ENCODE assay signal across 9 mouse cellular contexts in genomic region chr2:25178285-25178972, GRCm38 (mm10). TPM values are rescaled to one million over a fixed set of nuclear protein-coding genes. Genes with fewer than 3 reads are reported as not detected.
DNase-seq lines count a peak whose midpoint lies in the region; ATAC-seq and TF ChIP-seq lines count a peak whose summit lies in the region.
"Had no signal": no experiment of that assay in that cellular context is flagged by ENCODE, and none has a peak within 500 bp of the region (broad histone marks: within the 10 kb centered on the region; RNA-seq: fewer than 3 reads in every experiment).

No protein-coding gene starts in this region.

- H3K9ac ChIP-seq in embryonic facial prominence, embryonic 14.5 days (ENCODE audit: low read depth, low read length) = 0 out of 2 replicates have a peak overlapping the region, but pooled peaks have one; percentile 28
- H3K9ac ChIP-seq in heart, embryonic 15.5 days = no peak overlapping the region
- peak overlapping the region; percentile 45; the same call in 1 of the 2 replicates for H3K9ac ChIP-seq in midbrain, embryonic 13.5 days (replicated peaks)

- H3K4me2 ChIP-seq in embryonic facial prominence, embryonic 14.5 days (ENCODE audit: low read depth, low read length) = peak overlapping the region; percentile 25
- 0 out of 2 replicates have a peak overlapping the region, but pooled peaks have one; percentile 5 for H3K4me2 ChIP-seq in heart, embryonic 15.5 days
- H3K4me2 ChIP-seq in midbrain, embryonic 13.5 days (replicated peaks) = peak overlapping the region; percentile 44

- H3K36me3 ChIP-seq in embryonic facial prominence, embryonic 14.5 days (ENCODE audit: control insufficient read depth, insufficient read depth, low read length) = no peaks in the 10 kb centered on the region
- H3K36me3 ChIP-seq in heart, embryonic 15.5 days = no peaks in the 10 kb centered on the region
- H3K36me3 ChIP-seq in midbrain, embryonic 13.5 days = no peaks in the 10 kb centered on the region

- H3K9me3 ChIP-seq in embryonic facial prominence, embryonic 14.5 days (ENCODE audit: control insufficient read depth, low read length) = no peaks in the 10 kb centered on the region
- no peaks in the 10 kb centered on the region for H3K9me3 ChIP-seq in heart, embryonic 15.5 days (replicated peaks)
- H3K9me3 ChIP-seq in midbrain, embryonic 13.5 days = no peaks in the 10 kb centered on the region

- no peak overlapping the region for H3K4me3 ChIP-seq in left cerebral cortex, adult 2 months
- no peak overlapping the region for H3K4me3 ChIP-seq in embryonic facial prominence, embryonic 14.5 days (ENCODE audit: low read depth, low read length)
- H3K4me3 ChIP-seq in heart, embryonic 15.5 days = no peak overlapping the region
- H3K4me3 ChIP-seq in midbrain, embryonic 13.5 days (replicated peaks) = peak overlapping the region; percentile 13; the same call in 1 of the 2 replicates

- peaks cover 57% of the 10 kb centered on the region for H3K27me3 ChIP-seq in embryonic facial prominence, embryonic 14.5 days (replicated peaks; ENCODE audit: control insufficient read depth, insufficient read depth, low read length)
- peaks cover 28% of the 10 kb centered on the region for H3K27me3 ChIP-seq in heart, embryonic 15.5 days
- 0 out of 2 replicates have a peak, but pooled peaks cover 4% of the 10 kb centered on the region for H3K27me3 ChIP-seq in midbrain, embryonic 13.5 days

- ATAC-seq in embryonic facial prominence, embryonic 14.5 days (ENCODE audit: low read depth) = no peak
- ATAC-seq in heart, embryonic 15.5 days (replicated peaks; ENCODE audit: insufficient number of reproducible peaks, insufficient read depth, low FRiP score, low read depth) = no peak
- ATAC-seq in midbrain, embryonic 13.5 days = no peak

- intact Hi-C loops in left cerebral cortex, adult 2 months (cut with DNase I) = no loop called here

- no peak for TF ChIP-seq CTCF in left cerebral cortex, adult 2 months (IDR thresholded peaks at IDR 0.05)

- peaks cover 20% of the 10 kb centered on the region for H3K4me1 ChIP-seq in embryonic facial prominence, embryonic 14.5 days (ENCODE audit: control insufficient read depth, insufficient read depth, low read length)
- peaks cover 60% of the 10 kb centered on the region for H3K4me1 ChIP-seq in heart, embryonic 15.5 days (replicated peaks)
- peaks cover 83% of the 10 kb centered on the region for H3K4me1 ChIP-seq in midbrain, embryonic 13.5 days (replicated peaks)

- peak overlapping the region; percentile 83 for H3K27ac ChIP-seq in left cerebral cortex, adult 2 months
- peak overlapping the region; percentile 58 for H3K27ac ChIP-seq in embryonic facial prominence, embryonic 14.5 days (replicated peaks; ENCODE audit: low read depth, low read length)
- H3K27ac ChIP-seq in heart, embryonic 15.5 days = peak overlapping the region; percentile 58
- H3K27ac ChIP-seq in midbrain, embryonic 13.5 days = peak overlapping the region; percentile 80

- WGBS in embryonic facial prominence, embryonic 14.5 days = 12% methylated on average over 10 of the region's 10 CpGs
- 30% methylated on average over 10 of the region's 10 CpGs for WGBS in heart, embryonic 15.5 days
- 14% methylated on average over 10 of the region's 10 CpGs for WGBS in midbrain, embryonic 13.5 days

- no peak for DNase-seq in left cerebral cortex, adult 2 months (ENCODE audit: extremely low spot score in 1 of 2, low spot score in 2 of 2)
- no peak for DNase-seq in left cerebral cortex, adult 18-20 months (ENCODE audit: low spot score in 2 of 2)
- DNase-seq in embryonic facial prominence, embryonic 14.5 days (ENCODE audit: low spot score) = no peak
- no peak for DNase-seq in urinary bladder, adult 2 months (ENCODE audit: low spot score)
- DNase-seq in adipocyte (ENCODE audit: low spot score) = no peak

RNA-seq across cellular contexts. Expression of gene Nrarp, which starts 2.1 kb away (rescaled TPM):
- 10 to 100 TPM; 20.2 to 21.7 TPM for total RNA-seq in left cerebral cortex, adult 2 months (2021)
- 10 to 100 TPM; 19.2 to 23.9 TPM for total RNA-seq in left cerebral cortex, adult 18-20 months (2021)
- polyA plus RNA-seq in embryonic facial prominence, embryonic 14.5 days (2014; fragmentation: Nextera tagmentation; extraction: Ambion mirVana) = 16.5 and 20.9 TPM in 2 replicates
- polyA plus RNA-seq in heart, embryonic 15.5 days (2015; fragmentation: Nextera tagmentation; extraction: Ambion mirVana) = 17.3 and 19.0 TPM in 2 replicates
- polyA plus RNA-seq in midbrain, embryonic 13.5 days (2015; fragmentation: Nextera tagmentation; extraction: Ambion mirVana) = 26.8 and 33.9 TPM in 2 replicates
- polyA plus RNA-seq in urinary bladder, adult 2 months (2012; rRNA removed) = 50.1 and 60.0 TPM in 2 replicates

RNA-seq across cellular contexts. Expression of gene Tor4a, which starts 18.3 kb away (rescaled TPM):
- total RNA-seq in left cerebral cortex, adult 2 months (2021) = 1 to 10 TPM; 2.0 to 2.2 TPM
- 1 to 10 TPM; 2.2 to 2.5 TPM for total RNA-seq in left cerebral cortex, adult 18-20 months (2021)
- polyA plus RNA-seq in embryonic facial prominence, embryonic 14.5 days (2014; fragmentation: Nextera tagmentation; extraction: Ambion mirVana) = 7.5 and 7.8 TPM in 2 replicates
- 5.8 and 10.3 TPM in 2 replicates for polyA plus RNA-seq in heart, embryonic 15.5 days (2015; fragmentation: Nextera tagmentation; extraction: Ambion mirVana)
- polyA plus RNA-seq in midbrain, embryonic 13.5 days (2015; fragmentation: Nextera tagmentation; extraction: Ambion mirVana) = 1.1 and 1.2 TPM in 2 replicates
- polyA plus RNA-seq in urinary bladder, adult 2 months (2012; rRNA removed) = 22.6 and 25.3 TPM in 2 replicates

RNA-seq across cellular contexts. Expression of gene Nelfb, which starts 32.9 kb away (rescaled TPM):
- 10 to 100 TPM; 53.4 to 64.3 TPM for total RNA-seq in left cerebral cortex, adult 2 months (2021)
- total RNA-seq in left cerebral cortex, adult 18-20 months (2021) = 10 to 100 TPM; 62.1 to 68.6 TPM
- 76.8 and 94.4 TPM in 2 replicates for polyA plus RNA-seq in embryonic facial prominence, embryonic 14.5 days (2014; fragmentation: Nextera tagmentation; extraction: Ambion mirVana)
- 62.7 and 79.5 TPM in 2 replicates for polyA plus RNA-seq in heart, embryonic 15.5 days (2015; fragmentation: Nextera tagmentation; extraction: Ambion mirVana)
- 113 and 117 TPM in 2 replicates for polyA plus RNA-seq in midbrain, embryonic 13.5 days (2015; fragmentation: Nextera tagmentation; extraction: Ambion mirVana)
- polyA plus RNA-seq in urinary bladder, adult 2 months (2012; rRNA removed) = 55.4 and 60.6 TPM in 2 replicates

RNA-seq across cellular contexts. Expression of gene Stpg3, which starts 36.0 kb away (rescaled TPM):
- not detected for total RNA-seq in left cerebral cortex, adult 2 months (2021)
- total RNA-seq in left cerebral cortex, adult 18-20 months (2021) = under 1 TPM; 0.37 to 0.40 TPM
- polyA plus RNA-seq in embryonic facial prominence, embryonic 14.5 days (2014; fragmentation: Nextera tagmentation; extraction: Ambion mirVana) = not detected in 2 replicates
- not detected in 2 replicates for polyA plus RNA-seq in heart, embryonic 15.5 days (2015; fragmentation: Nextera tagmentation; extraction: Ambion mirVana)
- not detected in 2 replicates for polyA plus RNA-seq in midbrain, embryonic 13.5 days (2015; fragmentation: Nextera tagmentation; extraction: Ambion mirVana)
- not detected in 2 replicates for polyA plus RNA-seq in urinary bladder, adult 2 months (2012; rRNA removed)
- polyA plus RNA-seq: liver, embryonic 16.5 days; thymus, postnatal 0 days had no signal

RNA-seq across cellular contexts. Expression of gene Fam166a, which starts 40.1 kb away (rescaled TPM):
- not detected for total RNA-seq in left cerebral cortex, adult 2 months (2021)
- total RNA-seq in left cerebral cortex, adult 18-20 months (2021) = not detected
- not detected in 2 replicates for polyA plus RNA-seq in embryonic facial prominence, embryonic 14.5 days (2014; fragmentation: Nextera tagmentation; extraction: Ambion mirVana)
- 0.57 and 0.65 TPM in 2 replicates for polyA plus RNA-seq in heart, embryonic 15.5 days (2015; fragmentation: Nextera tagmentation; extraction: Ambion mirVana)
- 0.89 TPM in 1 of 2 replicates, not detected in the other for polyA plus RNA-seq in midbrain, embryonic 13.5 days (2015; fragmentation: Nextera tagmentation; extraction: Ambion mirVana)
- polyA plus RNA-seq in urinary bladder, adult 2 months (2012; rRNA removed) = 0.08 and 0.10 TPM in 2 replicates
- polyA plus RNA-seq: liver, embryonic 16.5 days had no signal
